Mouse (Mus musculus) forebrain, embryonic 15.5 days (tissue): ENCODE data around the gene Lrrc26. TPM values are rescaled to one million over a fixed set of nuclear protein-coding genes. Genes with fewer than 3 reads are reported as not detected.

ENCODE experiments used
- ATAC-seq: fragments of 200-750 bp; cut with Nextera tagmentation; replicated peaks from 2 replicates; pipeline ENCODE4 v1.8.0; 2017; ENCODE audit warnings: mild to moderate bottlenecking, moderate TSS enrichment, moderate library complexity
- H3K27ac ChIP-seq: fragments of 300-500 bp; sonication (generic); replicated peaks from 2 replicates; pipeline ENCODE4 v1.5.1; 2015; ENCODE audit warnings: mild to moderate bottlenecking, inconsistent platforms
- H3K27me3 ChIP-seq: fragments of 300-500 bp; sonication (generic); 2 replicates; pipeline ENCODE4 v1.6.1; 2015; ENCODE audit warnings: inconsistent platforms
- H3K36me3 ChIP-seq: fragments of 300-500 bp; sonication (generic); 2 replicates; pipeline ENCODE4 v1.6.1; 2015; ENCODE audit warnings: mild to moderate bottlenecking, inconsistent platforms
- H3K4me1 ChIP-seq: fragments of 300-500 bp; sonication (generic); 2 replicates; pipeline ENCODE4 v1.6.1; 2015; ENCODE audit warnings: inconsistent platforms
- H3K4me2 ChIP-seq: fragments of 300-500 bp; sonication (generic); replicated peaks from 2 replicates; pipeline ENCODE4 v1.6.1; 2015; ENCODE audit warnings: mild to moderate bottlenecking, inconsistent platforms
- H3K4me3 ChIP-seq: fragments of 300-500 bp; sonication (generic); 2 replicates; pipeline ENCODE4 v1.5.1; 2015; ENCODE audit warnings: mild to moderate bottlenecking, inconsistent platforms
- H3K9ac ChIP-seq: fragments of 300-500 bp; sonication (generic); replicated peaks from 2 replicates; pipeline ENCODE4 v1.6.1; 2015; ENCODE audit warnings: mild to moderate bottlenecking, inconsistent platforms
- H3K9me3 ChIP-seq: fragments of 300-500 bp; sonication (generic); 2 replicates; pipeline ENCODE4 v1.6.1; 2016; ENCODE audit warnings: inconsistent platforms
- WGBS: fragments of 180-500 bp; shearing (Covaris S2); methylation state at CpG from one replicate; pipeline ENCODE4 v1.1.7; 2015; ENCODE audit warnings: mixed read lengths; 5-methylcytosine and 5-hydroxymethylcytosine counted together
- polyA plus RNA-seq: library from polyadenylated mRNA; unstranded; fragments of >200 nt; fragmentation: Nextera tagmentation; extraction: Ambion mirVana; gene quantifications from 2 replicates; pipeline ENCODE4 v1.2.1, GENCODE M21; 2015

The Lrrc26 gene
- polyA plus RNA-seq, 1 experiment from 2014 or later, result not detected

- Histone ChIP-seq H3K4me1 (peaks cover 34% of the 10 kb centered on the region), H3K27ac (no peak overlapping the region), H3K4me3 (peak overlapping the region; percentile 34), H3K36me3 (peaks cover 9% of the 10 kb centered on the region), H3K27me3 (peaks cover 64% of the 10 kb centered on the region), H3K4me2 (peak overlapping the region; percentile 58), H3K9me3 (no peaks in the 10 kb centered on the region), H3K9ac (peak overlapping the region; percentile 19; the same call in 1 of the 2 replicates)
- 2% methylated on average over 54 of the region's 54 CpGs for WGBS
- peak; percentile 30 for ATAC-seq
These were observed 543 bp downstream of the Lrrc26 start for GRCm38 (mm10) chr2:25290101-25290815.

- peaks cover 4% of the 10 kb centered on the region; the same call in 1 of the 2 replicates for H3K36me3 ChIP-seq
- H3K27ac ChIP-seq, result no peak overlapping the region
- peak overlapping the region; percentile 58 for H3K4me2 ChIP-seq
- no peaks in the 10 kb centered on the region for H3K9me3 ChIP-seq
- peaks cover 64% of the 10 kb centered on the region for H3K27me3 ChIP-seq
- H3K4me1 ChIP-seq, result peaks cover 34% of the 10 kb centered on the region
- H3K4me3 ChIP-seq, result peak overlapping the region; percentile 34
- ATAC-seq, result no peak
- H3K9ac ChIP-seq, result 0 out of 2 replicates have a peak overlapping the region, but pooled peaks have one; percentile 19
- WGBS, result 1% methylated on average over 18 of the region's 18 CpGs
These were observed 1.1 kb downstream of the Lrrc26 start for GRCm38 (mm10) chr2:25290816-25291130.

GRCm38 (mm10) chr2:25291184-25292053, 1.7 kb downstream of the Lrrc26 start:
- H3K4me1 ChIP-seq, result peaks cover 34% of the 10 kb centered on the region
- no peak for ATAC-seq
- 5% methylated on average over 31 of the region's 32 CpGs for WGBS

GRCm38 (mm10) chr2:25292054-25292544, 2.4 kb downstream of the Lrrc26 start:
- peaks cover 68% of the 10 kb centered on the region for H3K27me3 ChIP-seq
- no peaks in the 10 kb centered on the region for H3K36me3 ChIP-seq
- H3K4me1 ChIP-seq, result peaks cover 34% of the 10 kb centered on the region
- H3K4me2 ChIP-seq, result peak overlapping the region; percentile 38
- no peaks in the 10 kb centered on the region for H3K9me3 ChIP-seq
- H3K27ac ChIP-seq, result no peak overlapping the region
- peak overlapping the region; percentile 25; the same call in 1 of the 2 replicates for H3K9ac ChIP-seq
- 4% methylated on average over 40 of the region's 43 CpGs for WGBS
- ATAC-seq, result 0 out of 2 replicates have a peak, but pooled peaks have one; percentile 39
- peak overlapping the region; percentile 26 for H3K4me3 ChIP-seq

More at GRCm38 (mm10) chr2:25291184-25292053, 1.7 kb downstream of the Lrrc26 start:
- H3K27me3 ChIP-seq, result peaks cover 64% of the 10 kb centered on the region
- peak overlapping the region; percentile 58 for H3K4me2 ChIP-seq
- H3K4me3 ChIP-seq, result peak overlapping the region; percentile 34
- no peak overlapping the region for H3K27ac ChIP-seq
- H3K9ac ChIP-seq, result no peak overlapping the region
- H3K9me3 ChIP-seq, result no peaks in the 10 kb centered on the region
- H3K36me3 ChIP-seq, result no peaks in the 10 kb centered on the region

GRCm38 (mm10) chr2:25292856-25293255, 3.1 kb downstream of the Lrrc26 start:
- Histone ChIP-seq H3K36me3 (no peaks in the 10 kb centered on the region), H3K27me3 (peaks cover 72% of the 10 kb centered on the region), H3K9me3 (no peaks in the 10 kb centered on the region), H3K9ac (no peak overlapping the region), H3K4me2 (no peak overlapping the region), H3K27ac (no peak overlapping the region), H3K4me1 (peaks cover 34% of the 10 kb centered on the region), H3K4me3 (no peak overlapping the region)
- no peak for ATAC-seq
- 0% methylated on average over 1 of the region's 1 CpGs for WGBS

GRCm38 (mm10) chr2:25293706-25294105, 4.0 kb downstream of the Lrrc26 start:
- peaks cover 70% of the 10 kb centered on the region for H3K27me3 ChIP-seq

GRCm38 (mm10) chr2:25297093-25297492, 7.4 kb downstream of the Lrrc26 start:
- Histone ChIP-seq H3K9me3 (no peaks in the 10 kb centered on the region), H3K27ac (no peak overlapping the region), H3K9ac (no peak overlapping the region), H3K4me2 (no peak overlapping the region), H3K27me3 (peaks cover 41% of the 10 kb centered on the region), H3K36me3 (no peaks in the 10 kb centered on the region; the same call in 1 of the 2 replicates), H3K4me3 (no peak overlapping the region), H3K4me1 (peaks cover 7% of the 10 kb centered on the region)
- 83% methylated on average over 8 of the region's 8 CpGs for WGBS
- ATAC-seq, result no peak

More at GRCm38 (mm10) chr2:25293706-25294105, 4.0 kb downstream of the Lrrc26 start:
- H3K9me3 ChIP-seq, result no peaks in the 10 kb centered on the region
- H3K4me3 ChIP-seq, result no peak overlapping the region
- peaks cover 34% of the 10 kb centered on the region for H3K4me1 ChIP-seq
- WGBS, result 74% methylated on average over 9 of the region's 9 CpGs
- no peak overlapping the region for H3K27ac ChIP-seq
- H3K4me2 ChIP-seq, result no peak overlapping the region
- ATAC-seq, result no peak
- no peak overlapping the region for H3K9ac ChIP-seq
- H3K36me3 ChIP-seq, result no peaks in the 10 kb centered on the region

GRCm38 (mm10) chr2:25298046-25298445, 8.3 kb downstream of the Lrrc26 start:
- no peaks in the 10 kb centered on the region for H3K4me1 ChIP-seq
- no peak overlapping the region for H3K9ac ChIP-seq
- 81% methylated on average over 10 of the region's 10 CpGs for WGBS
- H3K27me3 ChIP-seq, result peaks cover 31% of the 10 kb centered on the region
- no peak overlapping the region for H3K4me2 ChIP-seq
- no peaks in the 10 kb centered on the region; the same call in 1 of the 2 replicates for H3K36me3 ChIP-seq
- no peak overlapping the region for H3K4me3 ChIP-seq
- no peak overlapping the region for H3K27ac ChIP-seq
- ATAC-seq, result no peak
- no peaks in the 10 kb centered on the region for H3K9me3 ChIP-seq

- Histone ChIP-seq H3K4me2 (no peak overlapping the region), H3K9me3 (no peaks in the 10 kb centered on the region), H3K36me3 (no peaks in the 10 kb centered on the region; the same call in 1 of the 2 replicates), H3K27me3 (peaks cover 43% of the 10 kb centered on the region), H3K4me3 (no peak overlapping the region), H3K27ac (no peak overlapping the region), H3K4me1 (peaks cover 9% of the 10 kb centered on the region), H3K9ac (no peak overlapping the region)
- no peak for ATAC-seq
- WGBS, result 72% methylated on average over 3 of the region's 3 CpGs
These were observed 13.7 kb downstream of the Lrrc26 start for GRCm38 (mm10) chr2:25303452-25303851.

GRCm38 (mm10) chr2:25303931-25304656, 14.4 kb downstream of the Lrrc26 start:
- Histone ChIP-seq H3K4me1 (peaks cover 9% of the 10 kb centered on the region), H3K27me3 (peaks cover 48% of the 10 kb centered on the region), H3K4me3 (peak overlapping the region; percentile 52), H3K36me3 (no peaks in the 10 kb centered on the region; the same call in 1 of the 2 replicates), H3K27ac (no peak overlapping the region), H3K9me3 (no peaks in the 10 kb centered on the region), H3K4me2 (peak overlapping the region; percentile 78), H3K9ac (0 out of 2 replicates have a peak overlapping the region, but pooled peaks have one; percentile 58)
- WGBS, result 78% methylated on average over 7 of the region's 7 CpGs
- peak; percentile 47 for ATAC-seq
